Mouse (Mus musculus) frontal cortex, postnatal 10 days (tissue): ENCODE results near the gene Dcp1b.
"Not testable (repeated sequence)": the region's sequence is repeated elsewhere in the genome, so short reads cannot be mapped to it uniquely, and the experiment has no call there.

Experiments
- DNase-seq, 2 experiments: peaks; one replicate each; pipeline ENCODE4 v3.0.0; 2022; ENCODE audit warnings: low spot score in 2 of 2, mixed read lengths in 1 of 2

Dcp1b gene

GRCm38 (mm10) chr6:119196382-119197305 lies 21.6 kb downstream of the Dcp1b start, which contains the start of gene Cacna1c:
Gene Cacna1c, minus strand, starts transcription at chr6:119196418.
- no peak for DNase-seq

DNA sequence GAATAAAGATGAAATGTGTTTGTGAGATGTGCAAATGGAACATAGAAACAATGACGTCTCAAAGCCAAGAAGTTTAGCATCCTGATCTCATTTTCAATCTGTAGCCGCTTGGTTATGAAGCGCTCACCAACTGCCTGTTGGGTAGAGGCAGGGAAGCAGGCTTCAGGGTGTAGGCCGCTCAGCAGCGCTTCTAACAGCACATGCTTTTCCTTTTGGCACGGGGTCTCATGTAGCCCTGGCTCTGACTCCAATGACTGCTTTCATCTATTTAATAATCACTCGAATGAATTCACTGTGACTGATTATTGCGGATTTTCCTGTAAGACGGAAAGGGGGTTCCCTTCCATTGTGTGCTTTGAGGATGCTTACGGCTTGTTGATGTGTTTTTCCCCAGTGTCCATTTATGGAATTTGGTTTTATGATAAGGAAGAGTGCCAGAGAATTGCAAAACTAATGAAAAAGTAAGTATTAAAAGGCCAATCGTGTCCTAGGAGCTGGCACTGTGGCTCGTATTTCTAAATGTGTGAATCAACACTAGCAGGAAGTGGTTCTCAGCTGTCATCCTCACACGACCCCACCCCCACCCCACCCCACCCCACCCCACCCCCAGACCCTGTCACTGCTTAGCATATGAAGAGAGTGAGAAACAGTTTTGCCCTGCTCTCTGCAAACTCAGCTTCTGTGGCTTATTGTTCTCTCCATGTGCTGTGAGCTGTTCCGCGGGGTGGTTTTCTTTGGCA lies 23.7 kb downstream of the Dcp1b start:
- no peak for DNase-seq

GRCm38 (mm10) chr6:119199274-119199879 lies 24.3 kb downstream of the Dcp1b start:
- DNase-seq, result no peak

DNA sequence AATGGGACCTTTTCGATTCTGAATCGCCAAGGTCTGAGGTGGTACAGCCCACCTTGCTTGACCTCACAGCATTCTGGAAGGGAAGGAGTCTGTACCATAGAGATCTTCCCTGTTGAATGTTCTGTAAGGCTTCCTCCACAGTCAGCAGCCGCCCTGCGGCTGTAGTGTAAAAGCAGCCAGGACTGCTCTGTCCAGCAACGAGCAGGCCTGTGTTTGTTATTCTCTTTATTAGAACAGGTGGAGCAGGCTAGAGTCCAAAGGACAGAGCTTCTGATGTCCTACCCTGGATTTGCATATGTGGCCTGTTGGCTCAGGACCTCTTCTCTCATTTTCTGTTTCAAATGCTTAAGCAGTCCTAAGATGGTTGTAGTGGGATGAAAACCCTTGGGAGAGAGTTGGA lies 25.3 kb downstream of the Dcp1b start:
- DNase-seq, result no peak

- no peak for DNase-seq
Observed at GRCm38 (mm10) chr6:119201575-119201974, 26.5 kb downstream of the Dcp1b start.

GRCm38 (mm10) chr6:119204286-119204685 lies 29.2 kb downstream of the Dcp1b start:
- DNase-seq, result no peak

- no peak for DNase-seq
Observed at GRCm38 (mm10) chr6:119204915-119205314, 29.9 kb downstream of the Dcp1b start.

DNA sequence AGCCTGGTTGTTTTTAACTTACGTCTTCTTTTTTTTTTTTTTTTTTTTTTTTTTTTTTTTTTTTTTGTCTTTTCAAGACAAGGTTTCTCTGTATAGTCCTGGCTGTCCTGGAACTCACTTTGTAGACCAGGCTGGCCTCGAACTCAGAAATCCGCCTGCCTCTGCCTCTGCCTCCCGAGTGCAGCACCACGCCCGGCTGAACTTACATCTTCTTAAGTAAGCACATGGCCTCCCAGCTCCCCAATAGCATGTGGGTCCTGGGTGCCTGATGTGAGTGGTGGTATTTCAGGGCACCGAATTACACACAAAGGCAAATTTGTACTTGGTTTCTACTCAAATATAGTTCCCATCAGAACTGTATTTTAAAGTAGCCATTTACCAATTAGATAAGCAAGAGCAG lies 31.0 kb downstream of the Dcp1b start:
- not testable (repeated sequence) for DNase-seq

DNA sequence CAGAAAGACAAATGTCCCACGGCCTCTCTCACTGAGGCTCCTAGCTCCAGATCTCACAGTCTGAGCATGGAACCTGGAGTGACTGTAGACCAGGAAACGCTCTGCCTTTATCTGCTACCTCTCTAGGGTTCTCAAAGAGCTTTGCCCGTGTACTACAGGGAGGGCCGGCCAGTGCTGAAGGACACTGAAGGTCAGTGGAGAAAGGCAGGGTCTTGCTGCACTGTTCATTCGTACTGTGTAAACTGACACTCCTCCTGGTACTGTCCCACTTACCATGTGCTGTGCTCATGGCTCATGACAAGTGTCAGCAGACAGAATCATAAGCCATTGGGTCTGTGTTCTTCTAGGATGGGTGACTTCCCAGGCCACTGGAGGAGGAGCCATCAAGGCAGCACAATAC lies 38.3 kb downstream of the Dcp1b start:
- no peak for DNase-seq

DNA sequence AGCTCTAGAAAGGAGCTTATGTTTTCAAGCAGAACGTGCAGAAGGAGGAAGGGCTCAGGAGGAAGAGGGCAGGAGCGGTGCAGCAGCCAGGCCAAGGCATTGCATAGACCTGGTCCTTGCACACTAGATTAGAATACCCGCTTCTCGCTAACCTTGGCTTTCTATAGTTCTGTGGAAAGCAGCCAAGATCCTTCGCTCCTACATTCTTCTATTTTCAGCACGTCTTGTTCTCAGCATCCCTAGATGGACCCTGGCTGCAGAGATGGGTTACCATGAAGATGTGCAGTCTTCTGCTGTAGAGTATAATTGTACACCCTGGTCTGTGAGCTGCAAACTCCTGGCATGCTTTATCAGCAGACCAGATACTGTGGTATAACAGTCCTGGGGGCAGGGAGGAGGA lies 39.1 kb downstream of the Dcp1b start:
- no peak for DNase-seq

- DNase-seq, result no peak
Observed at GRCm38 (mm10) chr6:119215040-119215613, 40.1 kb downstream of the Dcp1b start.

DNA sequence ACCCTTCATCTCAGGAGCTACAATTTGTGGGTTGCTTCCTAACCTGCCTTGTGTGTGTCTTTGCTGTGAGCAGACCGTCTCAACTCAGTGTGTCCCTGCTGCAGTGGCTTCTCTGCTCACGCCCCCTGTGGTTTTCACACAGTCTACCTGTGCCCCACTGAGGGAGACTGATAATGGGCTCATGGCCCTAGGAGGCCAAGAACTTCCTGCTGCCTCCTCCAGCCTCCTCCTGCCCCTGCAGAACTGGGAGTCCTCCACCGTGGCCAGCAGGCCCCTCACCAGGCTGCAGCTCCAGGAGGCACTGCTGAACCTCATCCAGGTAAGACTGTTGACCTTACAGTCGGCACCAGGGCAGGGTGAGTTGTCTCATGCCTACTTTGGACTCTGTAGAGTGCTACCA lies 42.6 kb downstream of the Dcp1b start:
- no peak for DNase-seq

GRCm38 (mm10) chr6:119218591-119218990 lies 43.5 kb downstream of the Dcp1b start:
- DNase-seq, result no peak

DNA sequence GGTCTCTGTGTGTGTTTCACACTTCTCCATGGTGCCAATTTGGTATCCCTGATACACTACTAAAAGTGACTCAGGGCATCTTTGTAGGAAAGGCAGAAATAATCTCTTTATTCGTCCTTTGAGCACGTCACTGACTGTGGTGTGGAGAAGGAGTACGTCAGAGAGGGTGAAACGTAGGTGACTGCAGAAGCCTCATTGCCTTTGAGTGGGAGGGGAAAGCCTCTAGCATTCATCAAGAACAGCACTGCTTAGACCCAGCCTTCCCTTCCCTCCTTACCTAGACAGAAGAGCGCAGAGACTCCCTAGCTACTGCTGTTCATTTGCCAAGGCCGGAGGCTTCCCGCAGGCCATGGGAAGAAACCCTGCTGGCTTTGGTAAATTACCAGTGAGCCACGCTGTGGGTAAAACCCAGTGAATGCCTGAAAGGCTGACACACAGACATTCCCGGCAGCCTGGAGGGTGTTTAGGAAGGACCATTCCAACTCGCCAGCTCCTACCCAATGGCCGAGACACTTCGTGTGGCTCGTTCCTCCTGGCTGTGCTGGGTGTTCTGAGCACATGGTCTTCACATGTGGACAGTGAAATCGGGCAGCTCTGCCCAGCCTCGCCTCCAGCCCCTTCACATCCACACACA lies 44.3 kb downstream of the Dcp1b start:
- no peak for DNase-seq

DNA sequence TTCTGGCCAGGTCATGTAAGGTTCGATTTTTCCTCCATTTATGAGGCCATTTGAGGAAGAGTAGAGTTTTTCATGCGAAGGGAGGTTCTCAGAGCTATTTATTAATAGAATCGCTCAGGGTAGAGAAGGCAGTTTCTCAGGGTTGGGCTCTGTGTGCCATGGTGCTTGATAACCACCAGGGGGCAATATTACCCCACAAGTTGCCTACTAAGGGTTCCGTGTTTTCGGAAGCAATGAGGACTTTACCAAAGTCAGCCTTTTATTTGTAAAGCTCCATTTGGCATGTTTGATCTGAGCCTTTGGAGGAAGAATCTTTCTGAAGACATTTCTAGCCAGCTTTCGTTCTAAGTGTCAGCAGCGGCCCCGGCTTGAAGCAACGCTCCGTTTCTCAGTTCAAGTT lies 45.2 kb downstream of the Dcp1b start:
- DNase-seq, result peak in 1 of 2 experiments; percentile 62

DNA sequence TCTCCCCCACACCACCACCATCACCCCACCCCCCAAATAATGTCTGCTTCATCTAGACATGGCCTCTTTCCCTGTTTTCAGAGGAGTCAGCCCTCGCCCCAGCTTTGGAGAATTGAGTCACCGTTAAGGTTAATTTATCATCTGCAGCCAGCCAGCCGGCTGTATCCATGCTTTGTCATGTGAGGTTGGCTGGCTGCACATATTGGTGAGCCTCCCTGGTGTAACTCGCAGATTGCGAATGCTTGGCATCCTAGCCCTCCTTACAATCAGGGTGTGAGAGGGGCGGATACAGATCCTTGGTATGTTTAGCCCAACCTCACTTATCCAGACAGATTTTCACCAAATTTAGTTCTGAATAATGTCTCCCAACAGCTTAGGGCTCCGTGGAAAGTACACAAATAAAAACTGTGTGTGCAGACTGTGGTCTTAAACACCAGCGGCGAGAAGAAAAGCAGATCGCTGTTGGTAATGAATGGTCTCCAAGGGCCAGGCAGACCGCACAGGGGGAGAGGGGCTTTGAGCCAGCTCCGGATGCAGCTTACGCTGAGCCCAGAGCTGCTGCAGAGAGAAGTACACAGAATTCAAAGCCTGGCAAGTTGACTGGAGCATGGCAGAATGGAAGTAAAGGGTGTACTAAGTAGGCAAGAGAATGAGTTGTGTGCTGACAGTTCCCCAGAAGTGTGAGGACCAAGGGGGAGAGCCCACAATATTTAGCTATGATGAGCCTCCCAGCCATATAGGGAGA lies 49.6 kb downstream of the Dcp1b start:
- peak in 1 of 2 experiments; percentile 22 for DNase-seq

DNA sequence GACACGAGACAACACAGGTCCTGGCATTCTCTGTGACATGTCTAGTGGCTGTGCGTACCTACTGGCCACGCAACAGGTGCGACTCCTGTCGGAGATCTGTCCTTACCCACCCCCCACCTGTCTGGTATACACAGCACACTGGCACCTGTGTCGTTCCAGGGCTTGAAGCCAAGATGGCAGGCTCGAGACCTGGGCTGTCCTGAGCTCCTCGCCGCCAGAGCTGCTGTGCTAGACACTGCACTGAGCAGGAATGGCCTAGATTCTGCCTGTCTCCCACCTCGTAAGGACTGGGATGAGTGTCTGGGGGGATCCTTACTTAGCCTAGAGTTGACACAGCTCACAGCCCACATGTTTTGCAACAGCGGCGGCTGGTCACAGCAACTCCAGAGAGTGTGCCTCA lies 50.2 kb downstream of the Dcp1b start:
- peak in 1 of 2 experiments; percentile 6 for DNase-seq

- peak in 1 of 2 experiments; percentile 3 for DNase-seq
Observed at GRCm38 (mm10) chr6:119225731-119226130, 50.7 kb downstream of the Dcp1b start.

DNA sequence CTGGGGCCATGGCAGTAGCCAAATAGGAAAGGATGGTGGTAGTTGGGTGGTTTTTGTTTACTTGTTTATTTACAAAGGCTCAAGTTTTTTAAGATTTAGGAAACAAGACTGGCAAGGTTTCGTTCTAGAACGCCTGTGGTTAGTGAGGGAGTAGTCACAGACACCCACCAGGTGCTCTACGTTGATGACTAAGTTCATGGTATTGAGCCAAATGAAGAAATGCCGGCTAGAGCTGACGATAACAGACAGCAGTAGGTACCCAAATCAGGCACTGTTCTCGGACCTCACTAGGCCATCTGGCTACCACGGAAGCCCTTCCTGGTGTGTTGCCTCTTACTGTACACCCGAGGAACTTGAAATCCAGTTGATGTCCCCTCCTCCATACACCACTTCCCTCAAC lies 51.9 kb downstream of the Dcp1b start:
- peak in 1 of 2 experiments; percentile 2 for DNase-seq

DNA sequence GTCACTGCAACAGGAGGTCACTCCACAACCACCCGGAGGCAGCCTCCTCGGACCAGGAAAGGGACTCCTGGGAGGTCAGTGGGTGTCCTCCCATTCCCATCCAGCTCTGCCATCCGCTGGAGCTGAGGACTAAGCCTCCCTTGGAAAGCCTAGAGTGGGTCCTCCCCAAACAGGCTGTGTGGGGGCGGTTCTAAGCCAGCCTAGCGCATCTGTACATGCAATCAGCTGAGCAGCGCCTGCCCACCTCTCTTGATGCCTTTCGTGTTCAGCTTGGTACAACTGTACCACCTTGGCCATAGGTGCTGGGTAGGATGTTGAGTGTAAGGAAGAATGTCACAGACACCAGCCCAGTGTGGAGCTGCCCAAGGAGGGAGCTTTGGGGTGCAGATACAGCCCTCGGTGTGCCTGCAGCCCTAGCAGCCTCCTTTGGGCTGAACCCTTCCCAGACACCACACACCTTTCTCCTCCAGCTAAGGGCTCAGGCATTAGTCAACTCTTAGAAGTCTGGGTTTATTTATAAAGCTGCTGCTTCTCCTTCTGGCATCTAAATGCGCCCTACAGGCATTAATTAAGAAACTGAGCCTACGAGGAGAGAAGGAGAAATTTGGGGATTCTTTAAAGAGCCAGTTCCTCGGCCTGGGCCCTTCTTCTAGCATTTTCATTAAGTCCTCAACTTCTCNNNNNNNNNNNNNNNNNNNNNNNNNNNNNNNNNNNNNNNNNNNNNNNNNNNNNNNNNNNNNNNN lies 54.0 kb downstream of the Dcp1b start:
- DNase-seq, result no peak
